Mouse (Mus musculus): Measurements from ENCODE around the gene Rad51d. TPM values are rescaled to one million over a fixed set of nuclear protein-coding genes. Genes with fewer than 3 reads are reported as not detected.
"Not testable (repeated sequence)": the region's sequence is repeated elsewhere in the genome, so short reads cannot be mapped to it uniquely, and the experiment has no call there.

Gene Rad51d
- polyA plus RNA-seq, 1 experiment from 2014 or later: 8.3 TPM

GRCm38 (mm10) chr11:82844771-82845414 is 45.5 kb downstream of the Rad51d start:
- H3K9ac ChIP-seq (ENCODE audit: low read length): peak overlapping the region; percentile 14; the same call in 1 of the 2 replicates
- WGBS: 65% methylated on average over 11 of the region's 11 CpGs

GRCm38 (mm10) chr11:82838511-82838910 is 51.9 kb downstream of the Rad51d start:
- no peak overlapping the region for H3K27ac ChIP-seq (replicated peaks)
- TF ChIP-seq CTCF (IDR thresholded peaks at IDR 0.05; ENCODE audit: low read depth) (no peak), EP300 (optimal IDR thresholded peaks at IDR 0.05) (no peak)
- no peak for DNase-seq (ENCODE audit: low spot score)
- H3K4me3 ChIP-seq (ENCODE audit: low read depth, low read length): no peak overlapping the region
- WGBS: 48% methylated on average over 5 of the region's 5 CpGs
- no peak overlapping the region for H3K9ac ChIP-seq (ENCODE audit: low read length)
- no peak for ATAC-seq (ENCODE audit: low FRiP score, low TSS enrichment)
- H3K27me3 ChIP-seq (ENCODE audit: control insufficient read depth, insufficient read depth, low read length): no peaks in the 10 kb centered on the region
- no peaks in the 10 kb centered on the region for H3K9me3 ChIP-seq (ENCODE audit: control insufficient read depth, low read length)
- peaks cover 2% of the 10 kb centered on the region; the same call in 1 of the 2 replicates for H3K4me1 ChIP-seq (replicated peaks; ENCODE audit: control insufficient read depth, insufficient read depth)
- H3K4me2 ChIP-seq (replicated peaks; ENCODE audit: low read depth): no peak overlapping the region
- no peaks in the 10 kb centered on the region for H3K36me3 ChIP-seq (ENCODE audit: control insufficient read depth, insufficient read depth, low read length)

More at GRCm38 (mm10) chr11:82844771-82845414, 45.5 kb downstream of the Rad51d start:
- Histone ChIP-seq H3K27me3 (ENCODE audit: control insufficient read depth, insufficient read depth, low read length) (no peaks in the 10 kb centered on the region), H3K4me3 (ENCODE audit: low read depth, low read length) (no peak overlapping the region), H3K27ac (replicated peaks) (peak overlapping the region; percentile 84; the same call in 1 of the 2 replicates), H3K9me3 (ENCODE audit: control insufficient read depth, low read length) (no peaks in the 10 kb centered on the region), H3K4me2 (replicated peaks; ENCODE audit: low read depth) (peak overlapping the region; percentile 27), H3K4me1 (replicated peaks; ENCODE audit: control insufficient read depth, insufficient read depth) (peaks cover 2% of the 10 kb centered on the region), H3K36me3 (ENCODE audit: control insufficient read depth, insufficient read depth, low read length) (no peaks in the 10 kb centered on the region)
- ATAC-seq (ENCODE audit: low FRiP score, low TSS enrichment) (no peak), DNase-seq (ENCODE audit: low spot score) (peak; percentile 40)
- TF ChIP-seq EP300 (optimal IDR thresholded peaks at IDR 0.05) (no peak), CTCF (IDR thresholded peaks at IDR 0.05; ENCODE audit: low read depth) (no peak)

GRCm38 (mm10) chr11:82837848-82838247 is 52.6 kb downstream of the Rad51d start:
- no peak for ATAC-seq (ENCODE audit: low FRiP score, low TSS enrichment)
- no peaks in the 10 kb centered on the region for H3K36me3 ChIP-seq (ENCODE audit: control insufficient read depth, insufficient read depth, low read length)
- no peak for DNase-seq (ENCODE audit: low spot score)
- H3K27me3 ChIP-seq (ENCODE audit: control insufficient read depth, insufficient read depth, low read length): no peaks in the 10 kb centered on the region
- no peak overlapping the region for H3K4me2 ChIP-seq (replicated peaks; ENCODE audit: low read depth)
- TF ChIP-seq EP300 (optimal IDR thresholded peaks at IDR 0.05) (no peak), CTCF (IDR thresholded peaks at IDR 0.05; ENCODE audit: low read depth) (no peak)
- H3K9me3 ChIP-seq (ENCODE audit: control insufficient read depth, low read length): no peaks in the 10 kb centered on the region
- no peak overlapping the region for H3K27ac ChIP-seq (replicated peaks)
- no peak overlapping the region for H3K9ac ChIP-seq (ENCODE audit: low read length)
- H3K4me3 ChIP-seq (ENCODE audit: low read depth, low read length): no peak overlapping the region
- WGBS: 58% methylated on average over 7 of the region's 7 CpGs
- H3K4me1 ChIP-seq (replicated peaks; ENCODE audit: control insufficient read depth, insufficient read depth): peaks cover 2% of the 10 kb centered on the region; the same call in 1 of the 2 replicates

GRCm38 (mm10) chr11:82837192-82837591 is 53.2 kb downstream of the Rad51d start:
- no peak for DNase-seq (ENCODE audit: low spot score)
- Histone ChIP-seq H3K4me3 (ENCODE audit: low read depth, low read length) (no peak overlapping the region), H3K4me2 (replicated peaks; ENCODE audit: low read depth) (no peak overlapping the region), H3K9ac (ENCODE audit: low read length) (no peak overlapping the region), H3K27me3 (ENCODE audit: control insufficient read depth, insufficient read depth, low read length) (no peaks in the 10 kb centered on the region), H3K4me1 (replicated peaks; ENCODE audit: control insufficient read depth, insufficient read depth) (peaks cover 2% of the 10 kb centered on the region; the same call in 1 of the 2 replicates), H3K36me3 (ENCODE audit: control insufficient read depth, insufficient read depth, low read length) (no peaks in the 10 kb centered on the region), H3K9me3 (ENCODE audit: control insufficient read depth, low read length) (no peaks in the 10 kb centered on the region), H3K27ac (replicated peaks) (no peak overlapping the region)
- no peak for ATAC-seq (ENCODE audit: low FRiP score, low TSS enrichment)
- TF ChIP-seq EP300 (optimal IDR thresholded peaks at IDR 0.05) (no peak), CTCF (IDR thresholded peaks at IDR 0.05; ENCODE audit: low read depth) (no peak)
- 53% methylated on average over 7 of the region's 7 CpGs for WGBS

- WGBS: 67% methylated on average over 11 of the region's 11 CpGs
- TF ChIP-seq CTCF (IDR thresholded peaks at IDR 0.05; ENCODE audit: low read depth) (no peak), EP300 (optimal IDR thresholded peaks at IDR 0.05) (no peak)
- H3K4me3 ChIP-seq (ENCODE audit: low read depth, low read length): no peak overlapping the region
- no peaks in the 10 kb centered on the region for H3K36me3 ChIP-seq (ENCODE audit: control insufficient read depth, insufficient read depth, low read length)
- H3K4me2 ChIP-seq (replicated peaks; ENCODE audit: low read depth): no peak overlapping the region
- H3K27me3 ChIP-seq (ENCODE audit: control insufficient read depth, insufficient read depth, low read length): no peaks in the 10 kb centered on the region
- no peak overlapping the region for H3K27ac ChIP-seq (replicated peaks)
- ATAC-seq (ENCODE audit: low FRiP score, low TSS enrichment) (no peak), DNase-seq (ENCODE audit: low spot score) (no peak)
- no peaks in the 10 kb centered on the region for H3K4me1 ChIP-seq (replicated peaks; ENCODE audit: control insufficient read depth, insufficient read depth)
- no peak overlapping the region for H3K9ac ChIP-seq (ENCODE audit: low read length)
- no peaks in the 10 kb centered on the region for H3K9me3 ChIP-seq (ENCODE audit: control insufficient read depth, low read length)
These were observed 54.6 kb downstream of the Rad51d start for GRCm38 (mm10) chr11:82835616-82836432.

- not testable (repeated sequence) for DNase-seq (ENCODE audit: low spot score); ATAC-seq (ENCODE audit: low FRiP score, low TSS enrichment); H3K9me3 ChIP-seq (ENCODE audit: control insufficient read depth, low read length); H3K4me1 ChIP-seq (replicated peaks; ENCODE audit: control insufficient read depth, insufficient read depth); H3K4me2 ChIP-seq (replicated peaks; ENCODE audit: low read depth); H3K27ac ChIP-seq (replicated peaks); H3K27me3 ChIP-seq (ENCODE audit: control insufficient read depth, insufficient read depth, low read length); H3K36me3 ChIP-seq (ENCODE audit: control insufficient read depth, insufficient read depth, low read length); H3K9ac ChIP-seq (ENCODE audit: low read length); H3K4me3 ChIP-seq (ENCODE audit: low read depth, low read length)
- WGBS: 73% methylated on average over 7 of the region's 7 CpGs
These were observed 56.1 kb downstream of the Rad51d start for GRCm38 (mm10) chr11:82834359-82834758.
